Mouse (Mus musculus): ENCODE measurements at regions not wholly inside any gene's neighbourhood (a gene's known extent, or its start where the extent isn't known, plus 50 kb on each side); places are given as distances from the start of the nearest gene placed in this dataset.

GRCm38 (mm10) chr11:65389238-65389637 lies 119.4 kb upstream of the Myocd start:
- no peak for TF ChIP-seq POLR2A (IDR thresholded peaks at IDR 0.05; ENCODE audit: borderline replicate concordance, extremely low read depth, insufficient read depth, insufficient read length, poor library complexity, severe bottlenecking)
- TF ChIP-seq CTCF (IDR thresholded peaks at IDR 0.05; ENCODE audit: borderline replicate concordance, extremely low read depth, insufficient read depth, insufficient read length): no peak
- DNase-seq (ENCODE audit: low read depth): no peak

GRCm38 (mm10) chr11:65386291-65387061 lies 116.7 kb upstream of the Myocd start:
- peak; percentile 72 for DNase-seq (ENCODE audit: low read depth)
- TF ChIP-seq CTCF (IDR thresholded peaks at IDR 0.05; ENCODE audit: borderline replicate concordance, extremely low read depth, insufficient read depth, insufficient read length): no peak
- TF ChIP-seq POLR2A (IDR thresholded peaks at IDR 0.05; ENCODE audit: borderline replicate concordance, extremely low read depth, insufficient read depth, insufficient read length, poor library complexity, severe bottlenecking): no peak

GRCm38 (mm10) chr11:65375361-65375760 lies 105.6 kb upstream of the Myocd start:
- DNase-seq (ENCODE audit: low read depth): no peak

GRCm38 (mm10) chr11:65373136-65373535 lies 103.3 kb upstream of the Myocd start:
- no peak for DNase-seq (ENCODE audit: low read depth)
- TF ChIP-seq CTCF (IDR thresholded peaks at IDR 0.05; ENCODE audit: borderline replicate concordance, extremely low read depth, insufficient read depth, insufficient read length) (no peak), POLR2A (IDR thresholded peaks at IDR 0.05; ENCODE audit: borderline replicate concordance, extremely low read depth, insufficient read depth, insufficient read length, poor library complexity, severe bottlenecking) (no peak)

More at GRCm38 (mm10) chr11:65375361-65375760, 105.6 kb upstream of the Myocd start:
- no peak for TF ChIP-seq POLR2A (IDR thresholded peaks at IDR 0.05; ENCODE audit: borderline replicate concordance, extremely low read depth, insufficient read depth, insufficient read length, poor library complexity, severe bottlenecking)
- TF ChIP-seq CTCF (IDR thresholded peaks at IDR 0.05; ENCODE audit: borderline replicate concordance, extremely low read depth, insufficient read depth, insufficient read length): no peak

- DNase-seq (ENCODE audit: low read depth): peak; percentile 42
- no peak for TF ChIP-seq CTCF (IDR thresholded peaks at IDR 0.05; ENCODE audit: borderline replicate concordance, extremely low read depth, insufficient read depth, insufficient read length)
- TF ChIP-seq POLR2A (IDR thresholded peaks at IDR 0.05; ENCODE audit: borderline replicate concordance, extremely low read depth, insufficient read depth, insufficient read length, poor library complexity, severe bottlenecking): no peak
Measured at GRCm38 (mm10) chr11:65372309-65372811, 102.6 kb upstream of the Myocd start.

GRCm38 (mm10) chr11:65367825-65368224 lies 98.0 kb upstream of the Myocd start:
- TF ChIP-seq POLR2A (IDR thresholded peaks at IDR 0.05; ENCODE audit: borderline replicate concordance, extremely low read depth, insufficient read depth, insufficient read length, poor library complexity, severe bottlenecking) (no peak), CTCF (IDR thresholded peaks at IDR 0.05; ENCODE audit: borderline replicate concordance, extremely low read depth, insufficient read depth, insufficient read length) (no peak)
- no peak for DNase-seq (ENCODE audit: low read depth)

- TF ChIP-seq CTCF (IDR thresholded peaks at IDR 0.05; ENCODE audit: borderline replicate concordance, extremely low read depth, insufficient read depth, insufficient read length) (no peak), POLR2A (IDR thresholded peaks at IDR 0.05; ENCODE audit: borderline replicate concordance, extremely low read depth, insufficient read depth, insufficient read length, poor library complexity, severe bottlenecking) (no peak)
- DNase-seq (ENCODE audit: low read depth): peak; percentile 8
Measured at GRCm38 (mm10) chr11:65366677-65367370, 97.0 kb upstream of the Myocd start.

GRCm38 (mm10) chr11:65365751-65366559 lies 96.2 kb upstream of the Myocd start:
- peak; percentile 20 for DNase-seq (ENCODE audit: low read depth)
- TF ChIP-seq CTCF (IDR thresholded peaks at IDR 0.05; ENCODE audit: borderline replicate concordance, extremely low read depth, insufficient read depth, insufficient read length): no peak
- no peak for TF ChIP-seq POLR2A (IDR thresholded peaks at IDR 0.05; ENCODE audit: borderline replicate concordance, extremely low read depth, insufficient read depth, insufficient read length, poor library complexity, severe bottlenecking)

GRCm38 (mm10) chr11:65364910-65365309 lies 95.1 kb upstream of the Myocd start:
- TF ChIP-seq POLR2A (IDR thresholded peaks at IDR 0.05; ENCODE audit: borderline replicate concordance, extremely low read depth, insufficient read depth, insufficient read length, poor library complexity, severe bottlenecking) (no peak), CTCF (IDR thresholded peaks at IDR 0.05; ENCODE audit: borderline replicate concordance, extremely low read depth, insufficient read depth, insufficient read length) (no peak)
- no peak for DNase-seq (ENCODE audit: low read depth)

GRCm38 (mm10) chr11:65363846-65364245 lies 94.1 kb upstream of the Myocd start:
- TF ChIP-seq CTCF (IDR thresholded peaks at IDR 0.05; ENCODE audit: borderline replicate concordance, extremely low read depth, insufficient read depth, insufficient read length): no peak
- no peak for TF ChIP-seq POLR2A (IDR thresholded peaks at IDR 0.05; ENCODE audit: borderline replicate concordance, extremely low read depth, insufficient read depth, insufficient read length, poor library complexity, severe bottlenecking)
- DNase-seq (ENCODE audit: low read depth): no peak

GRCm38 (mm10) chr11:65360729-65361128 lies 90.9 kb upstream of the Myocd start:
- TF ChIP-seq POLR2A (IDR thresholded peaks at IDR 0.05; ENCODE audit: borderline replicate concordance, extremely low read depth, insufficient read depth, insufficient read length, poor library complexity, severe bottlenecking) (no peak), CTCF (IDR thresholded peaks at IDR 0.05; ENCODE audit: borderline replicate concordance, extremely low read depth, insufficient read depth, insufficient read length) (no peak)
- no peak for DNase-seq (ENCODE audit: low read depth)

Measured in brain, embryonic 14.5 days (tissue).